Mouse (Mus musculus) cerebellum, adult 18-20 months (tissue): ENCODE measurements around the gene Kdelr2.
A peak's percentile ranks its signal among the peaks of the same experiment; 100 is the strongest.

Experiments used
- DNase-seq, 2 experiments: peaks; one replicate each; pipeline ENCODE4 v3.0.0; 2021

The Kdelr2 gene

DNA sequence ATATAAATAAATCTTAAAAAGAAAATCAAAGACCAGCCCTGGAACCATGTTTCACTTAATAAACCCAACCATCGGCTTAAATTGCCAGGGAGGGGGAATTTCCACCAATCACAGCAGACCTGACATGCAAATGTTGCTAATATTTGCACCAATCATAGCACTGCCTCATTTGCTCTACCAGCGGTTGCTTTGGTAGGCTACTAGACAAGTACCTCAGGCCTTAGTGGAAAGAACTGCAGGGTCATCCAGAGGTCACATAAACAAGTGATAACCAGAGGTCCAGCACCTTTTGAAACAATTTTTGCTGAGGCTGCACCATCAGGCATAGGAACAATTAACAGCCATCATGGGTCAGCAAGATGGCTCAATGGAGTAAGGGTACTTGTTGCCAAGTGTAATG is 2.1 kb upstream of the Kdelr2 start:
- DNase-seq, result no peak

DNA sequence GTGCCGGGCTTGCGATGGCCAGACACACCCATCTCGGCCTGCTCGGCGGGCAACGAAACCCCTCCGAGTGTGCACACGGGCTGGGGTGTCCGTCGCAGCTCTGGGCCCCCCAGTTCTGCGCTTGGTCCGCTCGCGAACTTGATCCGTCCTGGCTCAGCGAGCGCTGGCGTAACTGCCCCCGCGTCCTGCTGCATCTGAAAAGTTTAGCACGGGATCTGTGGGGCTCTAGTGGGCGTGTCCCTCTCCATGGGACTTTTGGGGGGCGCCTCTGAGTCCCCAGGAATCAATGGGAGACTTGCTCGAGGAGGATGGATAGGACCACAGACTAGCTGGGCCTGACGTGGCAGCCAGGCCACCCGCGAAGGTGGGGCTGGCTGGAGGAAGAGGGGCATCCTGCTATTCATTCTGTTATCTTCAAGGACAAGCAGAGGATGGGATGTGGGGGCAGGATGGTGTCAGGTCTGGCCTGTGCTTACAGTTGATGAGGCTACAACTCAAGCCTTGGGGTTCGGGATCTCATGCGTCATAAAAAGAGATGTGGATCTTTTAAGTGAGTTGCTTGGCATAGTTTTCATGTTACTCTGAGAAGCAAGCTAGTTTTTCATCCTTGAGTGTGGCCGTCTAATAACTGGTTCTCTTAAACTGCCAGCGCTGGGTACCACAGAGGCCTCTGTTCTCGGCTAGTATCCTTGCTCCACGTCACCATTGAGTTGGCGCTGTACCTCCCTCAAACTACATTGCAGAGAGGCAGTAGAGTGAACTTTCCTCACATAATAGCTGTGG is 701 bp downstream of the Kdelr2 start:
- DNase-seq, result peak in 1 of 2 experiments; percentile 22

DNA sequence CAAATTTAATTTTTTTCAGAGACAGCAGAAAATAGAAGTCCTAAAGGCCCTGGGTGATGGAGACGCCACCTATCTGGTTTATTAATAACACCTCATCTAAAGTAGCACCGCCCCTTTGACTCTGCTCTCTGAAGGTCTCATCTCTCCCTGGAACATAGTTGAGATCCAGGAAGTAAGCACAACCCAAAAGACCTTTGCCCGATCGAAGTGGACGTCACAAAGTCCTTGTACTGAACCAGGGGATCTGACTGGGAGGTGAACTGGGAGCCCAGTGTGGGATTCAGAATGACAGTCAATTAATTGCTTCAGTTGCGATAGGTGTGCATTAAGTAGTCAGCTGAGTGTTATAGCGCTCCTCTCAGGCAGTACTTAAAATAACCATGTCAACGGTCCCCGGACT is 1.6 kb downstream of the Kdelr2 start:
- DNase-seq, result no peak

DNA sequence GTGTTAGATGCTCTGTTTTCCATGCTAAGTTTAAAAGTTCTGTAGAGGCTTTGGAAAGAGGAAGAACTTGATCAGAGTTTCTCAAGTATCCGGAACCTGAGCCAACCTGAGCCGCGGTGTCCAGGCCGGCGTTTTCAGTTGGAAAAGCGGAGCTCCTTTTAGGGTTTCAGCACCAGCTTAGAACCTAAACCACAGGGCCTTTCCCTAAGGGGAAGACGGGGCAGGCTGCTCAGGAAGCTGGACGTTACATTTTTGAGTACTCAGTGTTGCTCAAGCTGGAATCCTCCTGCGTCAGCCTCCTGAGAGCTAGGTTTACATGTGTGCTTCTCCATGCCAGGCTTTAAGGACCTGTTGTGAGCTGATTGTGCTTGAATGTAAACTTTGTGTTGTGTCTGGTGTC is 2.9 kb downstream of the Kdelr2 start:
- no peak for DNase-seq

DNA sequence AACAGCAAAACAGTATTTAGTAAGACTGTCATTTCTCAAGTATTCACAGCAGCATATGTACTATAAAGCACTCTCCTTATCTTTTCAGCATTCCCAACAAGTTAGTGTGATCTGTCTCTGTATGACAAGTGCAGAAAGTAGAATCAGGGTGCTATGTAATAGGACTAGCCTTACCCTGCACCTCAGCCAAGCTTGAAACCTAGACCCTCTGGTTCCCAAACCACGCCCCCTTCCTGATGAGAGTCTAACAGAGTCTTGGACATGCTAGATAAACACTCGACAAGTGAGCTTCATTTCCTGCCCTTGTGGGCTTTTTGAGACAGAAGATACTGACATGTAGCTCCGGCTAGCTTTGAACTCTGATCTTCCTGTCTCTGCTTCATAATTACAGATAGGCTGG is 5.6 kb downstream of the Kdelr2 start:
- DNase-seq, result no peak

DNA sequence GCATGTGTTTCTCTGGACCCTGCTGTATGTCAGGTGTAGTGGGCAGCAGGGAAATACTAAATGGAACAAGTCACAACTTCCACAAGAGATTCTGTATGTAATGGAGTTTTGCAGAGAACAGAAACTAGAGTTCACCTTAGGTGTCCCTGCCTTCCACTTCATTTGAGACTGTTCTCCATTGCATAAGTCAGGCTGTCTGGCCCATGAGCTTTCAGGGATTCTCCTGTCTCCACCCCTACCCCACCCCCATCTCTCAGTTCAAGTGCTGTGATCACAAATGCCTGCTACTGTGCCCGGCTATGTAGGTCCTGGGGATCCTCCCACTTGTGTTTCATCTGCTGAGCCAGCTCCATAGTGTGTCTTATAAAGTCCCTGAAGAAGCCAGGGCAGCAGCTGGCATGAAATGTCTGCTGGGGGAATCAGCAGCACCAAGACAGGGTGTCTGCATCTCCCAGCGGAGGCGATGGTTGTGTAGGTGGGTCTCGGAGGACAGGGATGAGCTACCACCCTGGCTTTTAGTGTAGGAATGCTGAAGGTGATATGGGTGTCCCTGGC is 7.3 kb downstream of the Kdelr2 start:
- no peak for DNase-seq

DNA sequence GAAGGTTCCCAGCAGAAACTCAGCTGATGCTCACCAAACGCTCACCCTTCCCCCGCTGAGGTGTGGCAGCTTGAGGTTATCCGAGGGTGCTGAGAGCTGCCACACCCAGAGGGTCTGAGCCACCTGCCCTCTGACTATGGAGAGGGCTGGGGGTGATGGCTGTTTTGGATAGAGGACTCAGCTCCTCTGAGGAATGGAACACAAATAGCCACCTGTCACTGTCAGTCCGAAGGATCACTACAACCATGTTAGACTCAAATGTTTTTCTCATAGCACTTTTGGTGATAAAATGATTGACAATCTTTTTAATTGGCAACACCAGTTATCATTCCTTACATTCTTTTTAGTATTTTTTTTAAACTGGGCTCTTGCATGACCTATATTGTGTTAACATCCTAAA is 17.8 kb downstream of the Kdelr2 start:
- no peak for DNase-seq

DNA sequence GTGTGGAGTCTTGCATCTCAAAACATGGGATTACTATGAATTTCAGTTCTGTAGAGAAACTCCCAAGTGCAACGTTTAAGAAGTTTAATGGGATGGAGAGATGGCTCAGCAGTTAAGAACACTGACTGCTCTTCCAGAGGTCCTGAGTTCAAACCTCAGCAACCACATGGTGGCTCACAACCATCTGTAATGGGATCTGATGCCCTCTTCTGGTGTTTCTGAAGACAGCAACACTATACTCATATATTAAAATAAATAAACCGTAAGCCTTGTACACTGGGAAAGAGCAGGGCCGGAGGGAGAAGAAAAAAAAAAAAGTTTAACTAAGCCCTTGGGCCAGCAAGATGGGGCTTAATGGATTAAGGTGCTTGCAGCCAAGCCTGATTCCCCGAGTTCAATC is 19.4 kb downstream of the Kdelr2 start:
- DNase-seq, result no peak

DNA sequence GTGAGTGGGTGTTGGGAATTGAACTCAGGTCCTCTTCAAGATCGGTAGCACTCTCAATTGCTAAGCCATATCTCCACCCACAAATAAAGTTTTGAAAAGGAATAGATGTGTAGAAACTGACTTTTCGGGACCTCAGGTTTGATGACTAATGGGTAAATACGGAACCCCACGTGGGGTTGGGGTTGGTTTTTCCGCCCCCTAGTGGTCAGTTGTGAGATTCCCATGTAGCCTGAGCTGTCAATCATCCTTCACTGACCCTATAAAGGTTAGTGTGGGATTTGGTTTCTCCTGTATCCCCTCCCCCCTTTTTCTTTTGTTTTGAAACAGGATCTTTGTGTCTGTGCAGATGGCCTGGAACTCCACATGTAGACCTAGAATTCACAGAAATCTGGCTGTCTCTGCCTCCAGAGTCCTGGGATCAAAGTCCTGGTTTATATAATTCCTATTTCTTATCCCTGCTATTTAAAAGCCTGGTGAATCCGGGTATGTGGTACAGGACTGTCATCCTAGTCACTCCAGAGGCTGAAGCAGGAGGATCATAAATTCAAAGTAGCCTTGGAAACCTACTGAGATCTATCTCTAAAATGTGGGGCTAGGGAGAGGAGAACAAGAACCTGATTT is 20.4 kb downstream of the Kdelr2 start:
- peak; percentile 61 to 68 for DNase-seq

DNA sequence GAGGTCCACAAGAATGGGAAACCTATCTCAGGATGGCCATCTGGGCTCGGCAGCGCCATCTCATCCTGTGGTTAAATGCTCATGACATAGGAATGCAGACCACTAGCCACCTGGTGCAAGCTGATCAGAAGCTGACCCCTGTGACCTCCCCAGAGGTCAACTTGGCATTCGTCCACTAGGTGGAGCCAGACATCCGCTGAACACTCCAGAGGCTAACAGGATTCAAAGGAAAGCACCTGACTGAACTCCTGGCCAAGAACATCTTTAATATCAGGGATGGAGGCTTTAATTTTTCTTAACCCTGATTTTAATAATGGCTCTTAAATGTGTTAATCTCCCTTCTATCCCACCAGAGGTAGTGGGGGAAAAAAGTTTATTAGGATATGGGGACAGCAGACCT is 30.8 kb downstream of the Kdelr2 start:
- DNase-seq, result peak; percentile 43 to 51

DNA sequence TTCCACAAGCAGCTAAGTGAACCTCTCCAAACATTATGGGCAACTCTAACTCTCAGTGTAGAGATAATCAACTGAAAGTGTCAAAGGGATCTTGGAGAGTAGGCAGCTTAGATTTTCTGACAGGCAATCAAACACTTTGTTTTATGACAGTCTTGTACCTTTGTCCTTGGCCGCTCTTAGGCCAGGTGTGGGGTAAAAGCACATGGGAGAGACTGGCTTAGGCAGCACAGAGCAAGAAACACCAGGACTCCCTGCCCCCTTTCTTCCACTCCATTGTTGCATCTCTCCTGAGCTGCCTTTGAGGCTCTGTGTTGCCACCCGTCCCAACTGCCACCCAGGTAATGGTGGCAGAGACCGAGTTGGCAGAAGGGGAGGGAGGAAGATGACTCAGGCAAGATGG is 37.7 kb downstream of the Kdelr2 start:
- DNase-seq, result no peak

DNA sequence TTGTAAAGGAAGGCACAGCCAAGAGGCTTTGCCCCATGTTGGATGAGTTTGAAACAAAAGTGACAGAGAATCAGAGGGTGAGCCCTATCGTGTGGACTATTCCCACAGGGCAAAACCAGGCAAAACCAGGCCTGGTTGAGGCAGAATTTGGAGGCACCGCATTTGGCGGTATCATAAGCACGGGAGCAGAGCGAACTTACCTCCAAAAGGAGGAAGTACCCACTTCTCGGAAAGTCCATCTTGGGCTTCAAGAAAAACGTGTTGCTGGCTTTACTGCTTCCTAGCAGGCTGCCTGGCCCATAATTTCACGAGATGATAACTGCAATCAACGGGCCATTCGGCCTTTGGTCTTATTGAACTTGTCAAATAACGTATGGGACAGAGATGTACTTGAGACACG is 38.1 kb downstream of the Kdelr2 start:
- no peak for DNase-seq

DNA sequence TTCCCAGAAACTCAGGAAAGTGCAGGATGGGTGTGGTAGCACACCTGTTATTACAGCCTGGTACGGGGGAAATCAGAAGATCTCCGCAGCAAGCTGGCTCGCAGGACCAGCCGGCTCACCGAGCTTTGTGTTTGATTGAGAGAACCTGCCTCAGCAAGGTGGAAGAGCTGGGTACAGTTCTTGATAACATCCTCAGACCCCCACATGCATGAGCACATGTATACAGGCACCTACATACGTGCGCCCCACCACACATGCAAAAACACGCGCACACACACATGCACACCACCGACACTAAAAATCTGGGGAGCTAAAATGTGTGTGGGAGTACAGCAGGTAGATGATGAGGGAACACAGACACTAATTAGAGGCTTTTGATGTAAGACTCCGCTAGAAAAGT is 60.0 kb downstream of the Kdelr2 start:
- DNase-seq, result no peak

DNA sequence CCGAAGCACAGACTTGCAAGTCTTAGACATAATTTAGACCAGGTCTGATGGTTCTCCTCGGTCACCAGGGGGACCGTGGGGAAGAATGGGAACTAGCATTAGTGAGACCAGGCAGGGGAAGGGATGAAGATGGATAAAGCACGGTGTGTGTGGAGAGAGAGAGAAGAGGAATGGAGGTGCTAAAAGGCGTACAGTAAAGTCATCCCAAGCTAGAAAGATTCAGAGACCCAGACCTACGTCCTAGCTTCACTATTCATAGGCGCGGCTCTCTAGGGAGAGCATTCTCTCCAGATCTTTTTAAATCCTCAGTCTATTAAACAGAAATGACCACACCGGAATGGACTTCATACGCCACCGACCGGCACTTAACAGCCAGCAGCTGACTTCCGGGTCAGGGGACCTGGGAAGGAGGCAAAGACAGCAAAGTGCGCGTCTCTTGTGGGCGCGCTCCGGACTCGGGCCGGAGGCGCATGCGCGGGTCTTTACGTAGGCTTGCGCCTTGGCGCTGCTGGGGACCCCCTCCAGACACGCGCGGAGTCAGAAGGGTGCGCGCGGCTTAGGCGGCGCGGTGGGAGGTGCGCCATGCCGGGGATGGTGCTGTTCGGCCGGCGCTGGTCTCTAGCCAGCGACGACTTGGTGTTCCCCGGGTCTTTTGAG is 60.6 kb downstream of the Kdelr2 start, which contains the start of gene Daglb:
TSS of gene Daglb (plus strand) at position 485 of the 657 bp plus-strand sequence.
- DNase-seq, result peak; percentile 90 to 96

DNA sequence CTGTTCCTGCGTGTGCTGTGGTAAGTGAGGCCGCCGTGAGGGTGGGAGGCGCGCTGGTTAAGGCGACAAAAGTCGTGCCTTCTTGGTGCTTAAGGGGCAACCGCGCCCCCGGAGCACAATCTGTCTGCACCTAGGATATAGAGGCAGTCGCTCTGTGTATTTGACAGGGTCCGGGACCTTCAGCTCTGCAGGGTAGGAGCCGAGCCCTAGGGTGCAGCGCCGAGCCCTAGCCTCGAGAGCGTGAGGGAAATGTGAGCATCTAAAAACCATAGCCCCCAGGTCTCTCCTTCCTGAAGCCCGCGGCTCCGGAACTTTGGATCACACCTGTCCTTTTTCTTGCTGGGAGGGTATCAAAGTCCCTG is 61.1 kb downstream of the Kdelr2 start:
- no peak for DNase-seq

DNA sequence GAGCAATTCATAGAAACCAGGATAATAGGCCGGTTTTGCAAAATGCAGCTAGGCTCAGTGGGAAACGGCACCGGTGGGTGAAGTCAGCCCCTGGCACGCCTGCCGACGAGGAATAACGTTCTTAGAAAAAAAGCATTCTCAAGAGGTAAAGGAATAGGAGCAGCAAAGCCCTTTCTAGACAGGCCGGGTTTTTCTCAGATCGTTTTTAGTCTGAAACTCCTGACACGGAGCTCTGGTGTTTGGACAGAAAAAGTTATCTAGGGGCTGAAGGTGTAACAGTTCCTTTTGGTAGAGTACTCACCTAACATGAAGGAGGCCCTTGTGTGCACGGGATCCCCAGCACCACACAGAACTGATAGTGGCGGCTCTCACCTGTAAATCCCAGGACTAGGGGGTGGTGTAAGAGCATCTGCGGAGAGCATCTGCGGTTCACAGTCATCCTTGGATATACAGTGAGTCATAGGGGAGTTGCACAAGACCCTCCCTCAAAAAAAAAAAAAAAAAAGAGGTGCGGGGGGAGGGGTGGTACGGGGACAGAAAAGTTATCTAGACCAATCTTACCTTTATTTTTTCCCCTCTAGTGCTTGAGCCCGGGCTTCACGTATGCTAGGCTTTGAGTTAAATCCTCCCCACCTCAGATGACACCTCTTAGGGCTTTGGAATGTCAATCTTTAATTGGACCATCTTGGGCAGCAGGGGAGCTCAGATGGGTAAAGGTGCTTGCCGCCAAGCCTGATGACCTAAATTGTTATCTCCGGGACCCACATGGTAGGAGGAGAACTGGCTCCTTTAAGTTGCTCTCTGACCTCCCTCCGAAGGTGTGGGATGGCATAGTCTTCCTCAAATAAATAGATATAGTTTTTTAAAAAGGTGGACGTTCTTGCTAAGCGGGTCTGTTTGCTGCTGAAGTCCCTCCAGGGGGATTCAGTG is 61.8 kb downstream of the Kdelr2 start:
- no peak for DNase-seq

DNA sequence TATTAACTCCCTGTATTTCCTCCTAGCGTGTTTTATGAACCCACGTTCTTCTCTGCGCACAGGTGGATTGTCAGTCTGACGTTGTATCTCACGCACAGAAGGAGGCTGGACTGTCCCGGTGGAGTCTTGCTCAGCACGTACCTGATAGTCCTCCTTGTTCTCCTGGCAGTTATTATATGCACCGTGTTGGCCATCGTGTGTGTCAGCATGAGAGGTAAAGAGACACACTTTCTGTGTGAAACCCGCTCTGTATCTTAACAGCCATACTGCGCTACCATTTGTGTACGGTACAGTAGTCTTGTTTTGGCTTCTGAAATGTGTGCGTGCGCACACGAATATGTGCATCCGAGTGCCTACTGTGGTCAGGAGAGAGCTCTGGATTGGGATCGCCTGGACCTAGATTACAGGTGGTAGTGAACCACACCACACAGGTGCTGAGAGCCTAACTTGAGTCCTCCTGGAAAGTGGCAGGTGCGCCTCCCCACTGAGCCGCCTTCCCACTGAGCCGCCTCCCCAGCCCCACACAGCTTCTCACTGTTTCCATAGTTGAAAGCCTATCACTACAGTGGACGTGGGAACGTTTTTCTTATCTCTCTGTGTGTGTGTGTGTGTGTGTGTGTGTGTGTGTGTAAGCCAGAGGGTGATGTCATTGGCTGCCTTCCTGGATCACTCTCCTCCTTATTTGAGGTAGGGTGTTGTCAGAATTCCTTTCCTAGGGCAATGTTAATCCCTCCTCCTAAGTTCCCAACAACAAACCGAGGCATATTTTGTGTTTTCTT is 63.4 kb downstream of the Kdelr2 start:
- no peak for DNase-seq

DNA sequence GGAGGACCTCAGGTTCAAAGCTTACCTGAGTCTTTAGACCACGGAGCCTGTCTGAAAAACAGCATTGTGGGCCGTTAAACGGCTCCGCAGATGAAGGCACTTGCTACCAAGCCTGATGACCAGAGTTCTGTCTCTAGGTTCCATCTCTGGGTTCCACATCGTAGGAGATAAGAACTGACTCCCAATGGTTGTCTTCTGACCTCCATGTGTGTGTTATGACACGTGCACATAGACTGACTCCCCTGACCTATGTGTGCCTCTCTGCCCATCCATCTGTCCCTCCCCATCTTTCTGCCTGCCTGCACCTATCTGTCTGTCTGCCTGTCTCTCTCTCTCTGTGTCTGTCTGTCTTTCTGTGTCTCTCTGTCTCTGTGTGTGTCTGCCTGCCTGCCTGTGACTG is 64.3 kb downstream of the Kdelr2 start:
- no peak for DNase-seq

DNA sequence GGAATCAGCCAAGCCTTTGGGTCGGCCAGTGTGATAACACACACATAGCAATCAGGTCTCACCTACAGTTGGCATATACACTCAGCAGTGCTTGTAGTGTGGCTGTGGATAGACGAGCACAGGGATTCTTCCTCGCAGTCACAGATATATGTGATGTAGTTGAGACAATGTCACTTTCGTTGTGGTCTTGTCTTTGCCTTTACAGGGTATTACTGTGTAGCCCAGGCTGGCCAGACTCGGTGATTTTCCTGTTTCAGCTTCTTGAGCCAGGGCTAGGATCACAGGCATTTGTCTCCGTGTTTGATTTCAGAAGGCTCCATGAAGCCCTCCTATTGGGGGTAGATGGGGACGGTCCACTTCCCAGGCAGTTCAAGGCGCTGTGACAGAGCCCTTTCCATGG is 66.0 kb downstream of the Kdelr2 start:
- DNase-seq, result no peak

DNA sequence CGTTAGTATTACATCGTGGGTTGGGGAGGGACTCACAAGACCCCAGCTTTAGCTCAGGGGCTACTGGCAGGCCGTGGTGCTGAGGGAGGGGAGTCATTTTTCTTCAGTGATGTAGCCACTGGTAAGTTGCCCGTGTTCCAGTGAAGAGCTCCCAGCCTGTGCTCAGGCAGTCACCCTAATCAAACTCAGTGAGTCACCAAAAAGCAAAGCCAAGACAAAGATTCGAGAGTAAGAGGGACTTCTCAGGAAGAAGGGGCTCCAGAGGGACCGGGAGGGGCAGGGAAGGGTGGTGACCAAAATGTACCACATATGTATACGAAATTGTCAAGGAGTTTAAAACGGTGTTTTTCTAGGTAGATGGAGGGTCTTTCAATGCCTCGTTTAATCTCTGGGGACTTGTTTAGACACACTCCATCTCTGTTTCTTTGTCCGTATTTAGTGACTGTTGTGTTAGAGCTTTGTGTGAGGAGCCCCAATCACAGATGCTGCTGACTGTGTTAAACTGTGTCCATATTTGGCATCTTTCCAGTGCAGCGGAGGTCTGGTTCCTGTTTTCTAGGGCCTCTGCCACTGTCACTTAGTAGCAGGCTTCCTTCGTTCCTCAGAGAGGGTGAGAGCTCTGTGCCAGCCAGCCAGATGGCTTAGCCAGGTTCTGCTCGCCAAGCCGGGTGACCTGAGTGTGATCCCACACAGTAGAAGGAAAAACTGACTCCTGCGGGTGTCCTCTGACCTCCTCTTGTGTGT is 67.0 kb downstream of the Kdelr2 start:
- peak; percentile 79 to 88 for DNase-seq

DNA sequence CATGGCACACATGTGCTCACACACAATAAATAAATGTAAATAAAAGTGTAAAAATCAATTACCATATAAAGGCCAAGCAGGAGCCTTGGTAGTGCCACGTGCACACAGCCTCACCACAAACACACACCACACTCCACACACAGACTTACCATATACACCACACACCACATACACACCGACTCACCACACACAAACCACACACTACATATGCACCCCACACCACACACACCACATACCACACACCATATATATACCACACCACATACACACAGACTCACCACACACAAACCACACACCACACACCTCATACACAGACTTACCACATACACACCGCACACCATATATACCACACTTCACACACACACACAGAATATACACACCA is 67.5 kb downstream of the Kdelr2 start:
- DNase-seq, result no peak
